Mouse (Mus musculus) stomach, postnatal 0 days (tissue): ENCODE measurements around the gene Rcan1. TPM values are rescaled to one million over a fixed set of nuclear protein-coding genes. Genes with fewer than 3 reads are reported as not detected.

Experiments
- ATAC-seq: fragments of 200-750 bp; cut with Nextera tagmentation; 2 replicates; pipeline ENCODE4 v1.8.0; 2017; ENCODE audit not compliant: low FRiP score, low TSS enrichment
- DNase-seq: peaks from one replicate; pipeline ENCODE4 v3.0.0-alpha.2; 2016; ENCODE audit warnings: low spot score
- H3K27ac ChIP-seq: fragments of 300-500 bp; sonication (generic); replicated peaks from 2 replicates; pipeline ENCODE4 v1.5.1; 2014; ENCODE audit warnings: mild to moderate bottlenecking, control low read depth
- H3K27me3 ChIP-seq: fragments of 300-500 bp; sonication (generic); 2 replicates; pipeline ENCODE4 v1.6.1; 2014; ENCODE audit warnings: low read length; ENCODE audit not compliant: control insufficient read depth, insufficient read depth
- H3K36me3 ChIP-seq: fragments of 300-500 bp; sonication (generic); 2 replicates; pipeline ENCODE4 v1.6.1; 2014; ENCODE audit warnings: low read length, mixed read lengths; ENCODE audit not compliant: control insufficient read depth, insufficient read depth
- H3K4me1 ChIP-seq: fragments of 300-500 bp; sonication (generic); replicated peaks from 2 replicates; pipeline ENCODE4 v1.6.1; 2014; ENCODE audit warnings: antibody characterized with exemption; ENCODE audit not compliant: control insufficient read depth, insufficient read depth
- H3K4me2 ChIP-seq: fragments of 300-500 bp; sonication (generic); replicated peaks from 2 replicates; pipeline ENCODE4 v1.6.1; 2014; ENCODE audit warnings: low read depth, mild to moderate bottlenecking, control low read depth, moderate library complexity
- H3K4me3 ChIP-seq: fragments of 300-500 bp; sonication (generic); 2 replicates; pipeline ENCODE4 v1.5.1; 2014; ENCODE audit warnings: low read depth, low read length, control low read depth
- H3K9ac ChIP-seq: fragments of 300-500 bp; sonication (generic); 2 replicates; pipeline ENCODE4 v1.6.1; 2014; ENCODE audit warnings: mild to moderate bottlenecking, low read length, control low read depth, mixed read lengths
- H3K9me3 ChIP-seq: fragments of 300-500 bp; sonication (generic); 2 replicates; pipeline ENCODE4 v1.6.1; 2016; ENCODE audit warnings: low read length; ENCODE audit not compliant: control insufficient read depth
- CTCF ChIP-seq: IDR thresholded peaks from 2 replicates; pipeline ENCODE4 v1.5.1; 2016; ENCODE audit warnings: antibody characterized with exemption, low read depth, mild to moderate bottlenecking, moderate library complexity
- EP300 ChIP-seq: optimal IDR thresholded peaks from 2 replicates; pipeline ENCODE3; 2016; ENCODE audit warnings: antibody characterized with exemption
- WGBS: fragments of 180-500 bp; shearing (Covaris S2); extraction: QIAGEN DNeasy Blood & Tissue Kit; methylation state at CpG from one replicate; pipeline ENCODE4 v1.1.7; 2014; 5-methylcytosine and 5-hydroxymethylcytosine counted together
- polyA plus RNA-seq: library from polyadenylated mRNA; unstranded; fragments of >200 nt; fragmentation: Nextera tagmentation; extraction: Ambion mirVana; gene quantifications from 2 replicates; pipeline ENCODE4 v1.2.1, GENCODE M21; 2015

Rcan1 gene
- polyA plus RNA-seq, 1 experiment from 2014 or later: 24.8 TPM

- Histone ChIP-seq H3K4me3 (no peak overlapping the region), H3K4me2 (no peak overlapping the region), H3K27ac (no peak overlapping the region), H3K9ac (no peak overlapping the region), H3K36me3 (no peaks in the 10 kb centered on the region), H3K27me3 (no peaks in the 10 kb centered on the region), H3K4me1 (no peaks in the 10 kb centered on the region), H3K9me3 (no peaks in the 10 kb centered on the region)
- WGBS: 59% methylated on average over 13 of the region's 13 CpGs
- no peak for ATAC-seq
- DNase-seq: no peak
- TF ChIP-seq CTCF (no peak), EP300 (no peak)
These were observed 40.4 kb upstream of the Rcan1 start for GRCm38 (mm10) chr16:92510835-92511772.

GRCm38 (mm10) chr16:92507573-92507972 lies 36.9 kb upstream of the Rcan1 start:
- H3K9me3 ChIP-seq: no peaks in the 10 kb centered on the region
- H3K4me3 ChIP-seq: no peak overlapping the region
- DNase-seq (no peak), ATAC-seq (no peak)
- H3K36me3 ChIP-seq: no peaks in the 10 kb centered on the region
- TF ChIP-seq EP300 (no peak), CTCF (no peak)
- H3K4me1 ChIP-seq: no peaks in the 10 kb centered on the region
- 83% methylated on average over 4 of the region's 4 CpGs for WGBS
- no peak overlapping the region for H3K4me2 ChIP-seq
- H3K9ac ChIP-seq: no peak overlapping the region
- no peaks in the 10 kb centered on the region for H3K27me3 ChIP-seq
- H3K27ac ChIP-seq: no peak overlapping the region

- no peak overlapping the region for H3K27ac ChIP-seq
- DNase-seq (no peak), ATAC-seq (no peak)
- H3K4me1 ChIP-seq: peaks cover 5% of the 10 kb centered on the region
- H3K9me3 ChIP-seq: no peaks in the 10 kb centered on the region
- no peaks in the 10 kb centered on the region; the same call in 1 of the 2 replicates for H3K27me3 ChIP-seq
- 49% methylated on average over 5 of the region's 5 CpGs for WGBS
- H3K4me3 ChIP-seq: no peak overlapping the region
- no peaks in the 10 kb centered on the region for H3K36me3 ChIP-seq
- no peak overlapping the region for H3K9ac ChIP-seq
- H3K4me2 ChIP-seq: no peak overlapping the region
- TF ChIP-seq CTCF: no peak
These were observed 32.4 kb upstream of the Rcan1 start for GRCm38 (mm10) chr16:92503105-92503504.

- DNase-seq (peak; percentile 52), ATAC-seq (0 out of 2 replicates have a peak, but pooled peaks have one; percentile 26)
- 57% methylated on average over 8 of the region's 8 CpGs for WGBS
- TF ChIP-seq EP300 (no peak), CTCF (no peak)
- Histone ChIP-seq H3K4me2 (peak overlapping the region; percentile 79), H3K4me1 (peaks cover 5% of the 10 kb centered on the region), H3K27me3 (no peaks in the 10 kb centered on the region; the same call in 1 of the 2 replicates), H3K36me3 (no peaks in the 10 kb centered on the region), H3K4me3 (peak overlapping the region; percentile 1; the same call in 1 of the 2 replicates), H3K9ac (no peak overlapping the region), H3K9me3 (no peaks in the 10 kb centered on the region), H3K27ac (0 out of 2 replicates have a peak overlapping the region, but pooled peaks have one; percentile 50)
These were observed 29.9 kb upstream of the Rcan1 start for GRCm38 (mm10) chr16:92500534-92500933.

GRCm38 (mm10) chr16:92499324-92499723 lies 28.7 kb upstream of the Rcan1 start:
- Histone ChIP-seq H3K9me3 (no peaks in the 10 kb centered on the region), H3K9ac (peak overlapping the region; percentile 70), H3K4me3 (peak overlapping the region; percentile 52), H3K4me1 (peaks cover 5% of the 10 kb centered on the region), H3K27me3 (no peaks in the 10 kb centered on the region; the same call in 1 of the 2 replicates), H3K36me3 (no peaks in the 10 kb centered on the region), H3K4me2 (peak overlapping the region; percentile 79), H3K27ac (peak overlapping the region; percentile 74; the same call in 1 of the 2 replicates)
- no peak for DNase-seq
- TF ChIP-seq EP300 (no peak), CTCF (no peak)
- no peak for ATAC-seq
- 26% methylated on average over 15 of the region's 15 CpGs for WGBS

GRCm38 (mm10) chr16:92498589-92498981 lies 27.9 kb upstream of the Rcan1 start:
- H3K36me3 ChIP-seq: no peaks in the 10 kb centered on the region
- DNase-seq (peak; percentile 74), ATAC-seq (peak; percentile 35)
- peak overlapping the region; percentile 79 for H3K4me2 ChIP-seq
- TF ChIP-seq CTCF (0 out of 2 replicates have a peak, but pooled peaks have one; percentile 5), EP300 (no peak)
- H3K4me1 ChIP-seq: peaks cover 5% of the 10 kb centered on the region
- WGBS: 2% methylated on average over 29 of the region's 34 CpGs
- H3K4me3 ChIP-seq: peak overlapping the region; percentile 52
- peak overlapping the region; percentile 74 for H3K27ac ChIP-seq
- H3K27me3 ChIP-seq: no peaks in the 10 kb centered on the region; the same call in 1 of the 2 replicates
- peak overlapping the region; percentile 70 for H3K9ac ChIP-seq
- H3K9me3 ChIP-seq: no peaks in the 10 kb centered on the region
